Mouse (Mus musculus) kidney, embryonic 15.5 days (tissue): ENCODE measurements at regions not wholly inside any gene's neighbourhood (a gene's known extent, or its start where the extent isn't known, plus 50 kb on each side); places are given as distances from the start of the nearest gene placed in this dataset.
A peak's percentile ranks its signal among the peaks of the same experiment; 100 is the strongest.
"Not testable (repeated sequence)": the region's sequence is repeated elsewhere in the genome, so short reads cannot be mapped to it uniquely, and the experiment has no call there.

ENCODE experiments used
- ATAC-seq: fragments of 200-750 bp; cut with Nextera tagmentation; replicated peaks from 2 replicates; pipeline ENCODE4 v1.8.0; 2017; ENCODE audit warnings: moderate TSS enrichment; ENCODE audit not compliant: low FRiP score
- H3K27ac ChIP-seq: fragments of 300-500 bp; sonication (generic); 2 replicates; pipeline ENCODE4 v1.5.1; 2015; ENCODE audit warnings: mild to moderate bottlenecking, inconsistent platforms
- H3K27me3 ChIP-seq: fragments of 300-500 bp; sonication (generic); 2 replicates; pipeline ENCODE4 v1.6.1; 2015; ENCODE audit warnings: inconsistent platforms
- H3K36me3 ChIP-seq: fragments of 300-500 bp; sonication (generic); 2 replicates; pipeline ENCODE4 v1.6.1; 2015; ENCODE audit warnings: inconsistent platforms
- H3K4me1 ChIP-seq: fragments of 300-500 bp; sonication (generic); 2 replicates; pipeline ENCODE4 v1.6.1; 2015; ENCODE audit warnings: inconsistent platforms
- H3K4me2 ChIP-seq: fragments of 300-500 bp; sonication (generic); 2 replicates; pipeline ENCODE4 v1.6.1; 2015; ENCODE audit warnings: moderate library complexity, mild to moderate bottlenecking, inconsistent platforms
- H3K4me3 ChIP-seq: fragments of 300-500 bp; sonication (generic); replicated peaks from 2 replicates; pipeline ENCODE4 v1.5.1; 2015; ENCODE audit warnings: mild to moderate bottlenecking, inconsistent platforms
- H3K9ac ChIP-seq: fragments of 300-500 bp; sonication (generic); 2 replicates; pipeline ENCODE4 v1.6.1; 2015; ENCODE audit warnings: mild to moderate bottlenecking, inconsistent platforms
- H3K9me3 ChIP-seq: fragments of 300-500 bp; sonication (generic); replicated peaks from 2 replicates; pipeline ENCODE4 v1.6.1; 2016; ENCODE audit warnings: inconsistent platforms
- WGBS: fragments of 180-500 bp; shearing (Covaris S2); methylation state at CpG from one replicate; pipeline ENCODE4 v1.1.7; 2015; ENCODE audit warnings: mixed read lengths; 5-methylcytosine and 5-hydroxymethylcytosine counted together

- not testable (repeated sequence) for H3K36me3 ChIP-seq, H3K27ac ChIP-seq, H3K4me3 ChIP-seq, H3K27me3 ChIP-seq, H3K9me3 ChIP-seq, H3K9ac ChIP-seq, ATAC-seq, H3K4me2 ChIP-seq, H3K4me1 ChIP-seq
- WGBS = 86% methylated on average over 10 of the region's 14 CpGs
These were observed 67.4 kb downstream of the Pdia4 start for GRCm38 (mm10) chr6:47745856-47746255.

- H3K9me3 ChIP-seq, H3K9ac ChIP-seq, H3K36me3 ChIP-seq, ATAC-seq, H3K4me1 ChIP-seq, H3K4me3 ChIP-seq, H3K27me3 ChIP-seq, H3K27ac ChIP-seq: not testable (repeated sequence)
- peak overlapping the region; percentile 42 for H3K4me2 ChIP-seq
- 0% methylated on average over 3 of the region's 20 CpGs for WGBS
These were observed 69.4 kb downstream of the Pdia4 start for GRCm38 (mm10) chr6:47743856-47744255.

- H3K36me3 ChIP-seq, H3K27me3 ChIP-seq, H3K4me1 ChIP-seq, H3K9me3 ChIP-seq, ATAC-seq, H3K27ac ChIP-seq: not testable (repeated sequence)
- Histone ChIP-seq H3K4me3 (peak overlapping the region; percentile 47), H3K4me2 (peak overlapping the region; percentile 62), H3K9ac (0 out of 2 replicates have a peak overlapping the region, but pooled peaks have one; percentile 31)
- WGBS = 10% methylated on average over 22 of the region's 47 CpGs
These were observed 73.0 kb downstream of the Pdia4 start for GRCm38 (mm10) chr6:47740216-47740615.

- not testable (repeated sequence) for H3K27me3 ChIP-seq, H3K36me3 ChIP-seq, H3K27ac ChIP-seq, ATAC-seq, H3K9me3 ChIP-seq, H3K4me1 ChIP-seq, H3K9ac ChIP-seq
- H3K4me3 ChIP-seq = peak overlapping the region; percentile 23; the same call in 1 of the 2 replicates
- H3K4me2 ChIP-seq = peak overlapping the region; percentile 49
- WGBS = 8% methylated on average over 14 of the region's 26 CpGs
These were observed 73.5 kb downstream of the Pdia4 start for GRCm38 (mm10) chr6:47739696-47740095.

DNA sequence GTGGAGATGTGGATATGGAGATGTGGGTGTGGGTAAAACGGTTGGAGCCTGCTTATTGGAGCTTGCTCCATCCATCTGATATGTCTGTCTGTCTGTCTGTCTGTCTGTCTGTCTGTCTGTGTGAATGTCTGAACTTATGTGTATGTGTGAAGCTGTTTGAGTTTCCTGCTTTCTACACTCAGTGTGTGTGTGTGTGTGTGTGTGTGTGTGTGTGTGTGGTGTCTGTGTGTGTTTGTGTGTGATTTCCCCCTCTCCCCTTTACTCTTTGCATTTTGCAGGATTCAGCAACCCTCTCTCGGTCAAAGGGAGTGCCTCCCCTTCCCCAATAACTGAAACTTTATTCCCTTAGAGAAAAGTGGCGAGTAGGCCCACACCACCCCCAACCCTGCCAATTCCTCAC, 75.3 kb downstream of the Pdia4 start:
- H3K4me3 ChIP-seq, H3K4me1 ChIP-seq, H3K27ac ChIP-seq, H3K27me3 ChIP-seq, H3K36me3 ChIP-seq, H3K4me2 ChIP-seq, H3K9me3 ChIP-seq, H3K9ac ChIP-seq, ATAC-seq: not testable (repeated sequence)
- WGBS = no CpG with 5 or more reads among the region's 3 CpGs
